Mouse (Mus musculus): ENCODE results near the gene Tmem132d. TPM values are rescaled to one million over a fixed set of nuclear protein-coding genes. Genes with fewer than 3 reads are reported as not detected.

The Tmem132d gene
- polyA plus RNA-seq, 1 experiment: not detected

- H3K27ac ChIP-seq (ENCODE audit: insufficient read depth, low read depth, low read length): no peak overlapping the region
- H3K4me1 ChIP-seq (ENCODE audit: control insufficient read depth, insufficient read depth, low read length): no peaks in the 10 kb centered on the region
- WGBS: 70% methylated on average over 8 of the region's 8 CpGs
- no peak overlapping the region for H3K4me3 ChIP-seq (ENCODE audit: insufficient read depth, low read depth, low read length)
- no peaks in the 10 kb centered on the region; the same call in 1 of the 2 replicates for H3K27me3 ChIP-seq (replicated peaks; ENCODE audit: control insufficient read depth, insufficient read depth, low read length)
- DNase-seq: no peak
- TF ChIP-seq CTCF (conservative IDR thresholded peaks at IDR 0.05; ENCODE audit: insufficient read depth, insufficient read length, low read depth, low read length): no peak
- no peak for TF ChIP-seq POLR2A (IDR thresholded peaks at IDR 0.05; ENCODE audit: low read depth, low read length)
- H3K36me3 ChIP-seq (ENCODE audit: control insufficient read depth, insufficient read depth, low read length): no peaks in the 10 kb centered on the region
Measured at GRCm38 (mm10) chr5:128414056-128414455, 18.8 kb downstream of the Tmem132d start.

GRCm38 (mm10) chr5:128412306-128412705, 20.6 kb downstream of the Tmem132d start:
- no peaks in the 10 kb centered on the region; the same call in 1 of the 2 replicates for H3K27me3 ChIP-seq (replicated peaks; ENCODE audit: control insufficient read depth, insufficient read depth, low read length)
- H3K4me1 ChIP-seq (ENCODE audit: control insufficient read depth, insufficient read depth, low read length): no peaks in the 10 kb centered on the region
- TF ChIP-seq POLR2A (IDR thresholded peaks at IDR 0.05; ENCODE audit: low read depth, low read length) (no peak), CTCF (conservative IDR thresholded peaks at IDR 0.05; ENCODE audit: insufficient read depth, insufficient read length, low read depth, low read length) (no peak)
- DNase-seq: no peak
- no peak overlapping the region for H3K4me3 ChIP-seq (ENCODE audit: insufficient read depth, low read depth, low read length)
- no peak overlapping the region for H3K27ac ChIP-seq (ENCODE audit: insufficient read depth, low read depth, low read length)
- 21% methylated on average over 6 of the region's 6 CpGs for WGBS
- H3K36me3 ChIP-seq (ENCODE audit: control insufficient read depth, insufficient read depth, low read length): no peaks in the 10 kb centered on the region

- no peak for DNase-seq
- 86% methylated on average over 9 of the region's 9 CpGs for whole genome bisulfite sequencing
Measured at GRCm38 (mm10) chr5:128407546-128407945, 25.3 kb downstream of the Tmem132d start.

GRCm38 (mm10) chr5:128405071-128405470, 27.8 kb downstream of the Tmem132d start:
- no peak for DNase-seq
- no peak overlapping the region for H3K27ac ChIP-seq (ENCODE audit: insufficient read depth, low read depth, low read length)
- no peak overlapping the region for H3K4me3 ChIP-seq (ENCODE audit: insufficient read depth, low read depth, low read length)
- TF ChIP-seq POLR2A (IDR thresholded peaks at IDR 0.05; ENCODE audit: low read depth, low read length) (no peak), CTCF (conservative IDR thresholded peaks at IDR 0.05; ENCODE audit: insufficient read depth, insufficient read length, low read depth, low read length) (no peak)
- no peaks in the 10 kb centered on the region for H3K4me1 ChIP-seq (ENCODE audit: control insufficient read depth, insufficient read depth, low read length)
- no peaks in the 10 kb centered on the region for H3K27me3 ChIP-seq (replicated peaks; ENCODE audit: control insufficient read depth, insufficient read depth, low read length)
- WGBS: 85% methylated on average over 8 of the region's 8 CpGs
- no peaks in the 10 kb centered on the region for H3K36me3 ChIP-seq (ENCODE audit: control insufficient read depth, insufficient read depth, low read length)

More at GRCm38 (mm10) chr5:128407546-128407945, 25.3 kb downstream of the Tmem132d start:
- H3K4me3 ChIP-seq (ENCODE audit: insufficient read depth, low read depth, low read length): no peak overlapping the region
- no peaks in the 10 kb centered on the region; the same call in 1 of the 2 replicates for H3K27me3 ChIP-seq (replicated peaks; ENCODE audit: control insufficient read depth, insufficient read depth, low read length)
- no peaks in the 10 kb centered on the region for H3K4me1 ChIP-seq (ENCODE audit: control insufficient read depth, insufficient read depth, low read length)
- no peak overlapping the region for H3K27ac ChIP-seq (ENCODE audit: insufficient read depth, low read depth, low read length)
- TF ChIP-seq CTCF (conservative IDR thresholded peaks at IDR 0.05; ENCODE audit: insufficient read depth, insufficient read length, low read depth, low read length) (no peak), POLR2A (IDR thresholded peaks at IDR 0.05; ENCODE audit: low read depth, low read length) (no peak)
- H3K36me3 ChIP-seq (ENCODE audit: control insufficient read depth, insufficient read depth, low read length): no peaks in the 10 kb centered on the region

GRCm38 (mm10) chr5:128404223-128404622, 28.7 kb downstream of the Tmem132d start:
- WGBS: 94% methylated on average over 3 of the region's 3 CpGs
- Histone ChIP-seq H3K36me3 (ENCODE audit: control insufficient read depth, insufficient read depth, low read length) (no peaks in the 10 kb centered on the region), H3K4me1 (ENCODE audit: control insufficient read depth, insufficient read depth, low read length) (no peaks in the 10 kb centered on the region), H3K4me3 (ENCODE audit: insufficient read depth, low read depth, low read length) (no peak overlapping the region), H3K27ac (ENCODE audit: insufficient read depth, low read depth, low read length) (no peak overlapping the region), H3K27me3 (replicated peaks; ENCODE audit: control insufficient read depth, insufficient read depth, low read length) (no peaks in the 10 kb centered on the region)
- TF ChIP-seq CTCF (conservative IDR thresholded peaks at IDR 0.05; ENCODE audit: insufficient read depth, insufficient read length, low read depth, low read length) (no peak), POLR2A (IDR thresholded peaks at IDR 0.05; ENCODE audit: low read depth, low read length) (no peak)
- DNase-seq: no peak

DNA sequence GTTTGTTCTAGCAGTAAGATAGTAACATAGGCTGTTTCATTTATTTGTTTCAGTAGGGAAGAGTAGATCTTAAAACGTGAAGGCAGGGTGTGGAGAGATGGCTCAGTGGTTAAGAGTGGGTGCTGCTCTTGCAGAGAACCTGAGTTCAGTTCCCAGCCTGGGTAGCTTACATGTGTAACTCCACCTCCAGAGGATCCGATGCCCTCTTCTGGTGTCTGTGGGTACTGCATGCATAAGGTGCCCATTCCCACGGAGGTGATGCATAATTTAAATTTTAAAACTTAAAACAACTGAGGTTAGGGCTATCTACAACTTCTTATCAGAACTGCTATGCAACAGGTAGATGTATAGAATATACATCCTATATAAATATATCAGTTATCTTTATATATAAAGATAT, 40.5 kb downstream of the Tmem132d start:
- TF ChIP-seq POLR2A (IDR thresholded peaks at IDR 0.05; ENCODE audit: low read depth, low read length) (no peak), CTCF (conservative IDR thresholded peaks at IDR 0.05; ENCODE audit: insufficient read depth, insufficient read length, low read depth, low read length) (peak; percentile 30; the same call in 1 of the 2 replicates)
- no peak for DNase-seq
- Histone ChIP-seq H3K4me1 (ENCODE audit: control insufficient read depth, insufficient read depth, low read length) (no peaks in the 10 kb centered on the region), H3K36me3 (ENCODE audit: control insufficient read depth, insufficient read depth, low read length) (no peaks in the 10 kb centered on the region), H3K27me3 (replicated peaks; ENCODE audit: control insufficient read depth, insufficient read depth, low read length) (no peaks in the 10 kb centered on the region), H3K27ac (ENCODE audit: insufficient read depth, low read depth, low read length) (no peak overlapping the region), H3K4me3 (ENCODE audit: insufficient read depth, low read depth, low read length) (no peak overlapping the region)
- 85% methylated on average over 3 of the region's 3 CpGs for WGBS

- DNase-seq: no peak
- Histone ChIP-seq H3K4me3 (ENCODE audit: insufficient read depth, low read depth, low read length) (no peak overlapping the region), H3K27me3 (replicated peaks; ENCODE audit: control insufficient read depth, insufficient read depth, low read length) (no peaks in the 10 kb centered on the region), H3K27ac (ENCODE audit: insufficient read depth, low read depth, low read length) (no peak overlapping the region), H3K4me1 (ENCODE audit: control insufficient read depth, insufficient read depth, low read length) (no peaks in the 10 kb centered on the region), H3K36me3 (ENCODE audit: control insufficient read depth, insufficient read depth, low read length) (no peaks in the 10 kb centered on the region)
- TF ChIP-seq CTCF (conservative IDR thresholded peaks at IDR 0.05; ENCODE audit: insufficient read depth, insufficient read length, low read depth, low read length): peak; percentile 26; the same call in 1 of the 2 replicates
- TF ChIP-seq POLR2A (IDR thresholded peaks at IDR 0.05; ENCODE audit: low read depth, low read length): no peak
- WGBS: 40% methylated on average over 4 of the region's 4 CpGs
Measured at GRCm38 (mm10) chr5:128389665-128390064, 43.2 kb downstream of the Tmem132d start.
